Mouse (Mus musculus) megakaryocyte, adult 5-6 weeks (primary cell): ENCODE results near the gene Pitpnm3. TPM values are rescaled to one million over a fixed set of nuclear protein-coding genes. Genes with fewer than 3 reads are reported as not detected.

Experiments
- ATAC-seq: 2 replicates; pipeline ENCODE4 v1.8.0; 2016; ENCODE audit warnings: mild to moderate bottlenecking, inconsistent platforms; ENCODE audit not compliant: poor library complexity, severe bottlenecking
- total RNA-seq, 2 experiments: library from RNA; stranded (forward) in 1 of 2; stranded (reverse) in 1 of 2; fragments of 153-499, 151-499 nt in 1 of 2; fragments of 221-1000, 200-1000 nt in 1 of 2; gene quantifications; 2 replicates each; pipeline versions ENCODE4 v1.2.3 to v1.2.4; 2015 to 2017

Pitpnm3 gene
- total RNA-seq, 2 experiments from 2014 or later = 0.07 TPM; not detected in 1

DNA sequence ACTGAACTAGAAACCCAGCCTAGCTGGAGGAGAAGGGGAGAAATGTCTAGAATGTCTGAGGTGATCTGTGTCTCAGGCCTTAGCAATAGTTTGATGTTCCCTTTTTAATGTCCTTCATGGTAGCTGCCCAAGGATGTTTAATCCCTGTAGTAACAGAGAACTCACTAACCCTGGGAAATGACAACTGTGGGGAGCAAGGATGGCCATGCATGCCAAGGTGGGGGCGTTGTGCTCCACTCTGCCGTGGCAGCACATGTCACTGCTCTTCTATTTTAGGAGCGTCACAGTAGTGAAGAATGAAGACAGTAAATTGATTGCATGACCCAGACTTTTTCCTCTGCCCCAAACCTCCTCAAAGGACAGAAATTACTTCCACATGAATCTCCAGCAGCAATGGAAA is 37.6 kb downstream of the Pitpnm3 start:
- ATAC-seq = no peak

DNA sequence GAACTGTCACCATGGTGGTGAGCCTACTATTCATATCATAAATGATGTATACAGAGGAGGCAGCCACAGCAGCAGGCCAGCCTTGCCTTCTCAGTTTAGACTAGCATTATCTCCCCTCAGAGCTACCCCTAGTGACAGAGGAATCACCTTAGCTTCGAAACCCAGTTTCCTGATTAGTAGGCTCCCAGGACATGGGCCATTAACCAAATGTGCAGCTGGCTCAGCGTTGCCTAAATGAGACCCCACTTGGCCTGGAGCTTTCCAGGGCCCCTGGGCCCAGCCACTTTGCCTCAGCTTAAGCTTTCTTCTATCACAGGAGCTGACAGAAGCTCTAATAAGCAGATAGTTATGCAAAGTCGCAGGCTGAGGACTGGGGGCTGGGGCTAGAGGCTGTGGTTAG is 39.6 kb downstream of the Pitpnm3 start:
- no peak for ATAC-seq

DNA sequence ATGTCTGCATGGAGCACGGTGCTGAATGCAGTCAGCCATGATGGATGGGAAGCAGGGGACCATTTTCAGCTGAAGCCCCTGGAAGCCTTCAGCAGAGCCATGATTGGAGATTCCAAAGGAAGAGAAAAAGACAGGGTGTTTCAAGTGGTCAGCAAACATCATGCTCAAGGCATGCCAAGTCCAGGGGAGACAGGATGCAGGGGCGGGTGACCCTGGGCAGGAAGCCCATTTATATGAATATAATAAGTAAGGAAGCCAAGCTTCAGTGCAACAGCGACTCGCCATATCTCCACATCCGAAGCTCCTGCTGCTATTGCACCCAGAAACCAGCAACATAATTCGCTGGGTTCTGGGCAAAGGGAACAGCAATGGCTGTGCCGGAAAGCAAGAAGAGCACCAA is 41.1 kb downstream of the Pitpnm3 start:
- ATAC-seq = no peak

DNA sequence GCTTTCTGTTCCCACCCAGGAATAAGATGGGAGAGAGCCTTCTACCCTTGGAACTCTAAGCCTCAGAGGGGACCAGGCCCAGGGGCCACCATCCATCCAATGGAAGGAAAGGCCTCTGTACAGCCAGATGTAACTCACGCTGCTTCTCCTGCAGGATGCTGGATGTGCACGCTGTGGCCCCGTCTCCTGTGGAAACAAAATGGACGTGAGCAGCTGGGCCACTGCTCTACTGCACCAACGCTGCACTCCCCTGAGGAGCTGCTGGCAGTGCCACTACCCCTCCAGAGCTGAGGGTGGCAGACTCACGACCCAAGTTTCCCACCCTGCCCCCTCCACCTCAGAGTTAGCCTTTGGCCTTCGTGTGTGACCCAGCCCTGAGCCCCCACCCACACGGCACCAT is 43.2 kb downstream of the Pitpnm3 start:
- ATAC-seq = no peak

- ATAC-seq = no peak
These were observed 49.1 kb downstream of the Pitpnm3 start for GRCm38 (mm10) chr11:72086251-72087046.

GRCm38 (mm10) chr11:72084337-72084736 is 51.2 kb downstream of the Pitpnm3 start:
- no peak for ATAC-seq

GRCm38 (mm10) chr11:72082601-72083000 is 53.0 kb downstream of the Pitpnm3 start:
- ATAC-seq = no peak

DNA sequence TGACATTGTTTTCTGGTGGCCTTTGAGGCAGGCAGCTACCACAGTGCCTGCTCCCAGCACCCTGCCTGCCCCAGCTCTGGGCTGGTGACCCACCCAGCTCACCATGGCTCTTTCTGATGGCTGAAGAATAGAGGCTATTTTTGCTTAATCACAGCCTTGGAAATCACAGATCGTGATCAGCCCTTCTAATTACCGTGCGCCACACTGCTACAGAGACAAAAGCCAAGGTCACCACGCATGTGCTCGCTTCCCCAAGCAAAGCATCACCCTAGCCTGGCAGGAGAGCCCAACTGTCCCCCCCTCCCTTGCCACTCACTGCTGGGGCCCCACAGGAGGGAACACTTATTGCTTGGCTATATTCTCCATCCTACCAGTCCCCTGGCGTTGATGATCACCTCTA is 55.1 kb downstream of the Pitpnm3 start:
- ATAC-seq = no peak

DNA sequence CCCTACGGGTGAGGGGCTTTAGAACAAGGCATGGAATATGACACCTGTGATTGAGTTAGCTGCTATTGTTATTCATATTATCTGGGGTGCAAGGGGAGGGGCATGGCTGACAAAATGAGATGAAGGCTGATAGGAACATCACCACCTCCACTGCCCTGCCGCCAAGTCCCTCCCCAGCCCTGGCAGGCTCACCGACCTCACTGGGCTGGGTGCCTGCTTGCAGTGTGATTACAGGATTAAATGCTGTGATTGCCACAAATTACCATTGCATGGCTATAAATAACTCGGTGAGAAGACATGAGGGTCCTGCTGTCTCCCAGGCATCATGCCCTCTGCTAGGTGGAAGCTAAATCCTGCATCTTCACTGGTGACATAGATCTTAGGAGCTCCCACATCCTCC is 56.9 kb downstream of the Pitpnm3 start:
- ATAC-seq = no peak

- ATAC-seq = no peak
These were observed 57.5 kb downstream of the Pitpnm3 start for GRCm38 (mm10) chr11:72078056-72078455.

- no peak for ATAC-seq
These were observed 61.3 kb downstream of the Pitpnm3 start for GRCm38 (mm10) chr11:72074230-72074629.

DNA sequence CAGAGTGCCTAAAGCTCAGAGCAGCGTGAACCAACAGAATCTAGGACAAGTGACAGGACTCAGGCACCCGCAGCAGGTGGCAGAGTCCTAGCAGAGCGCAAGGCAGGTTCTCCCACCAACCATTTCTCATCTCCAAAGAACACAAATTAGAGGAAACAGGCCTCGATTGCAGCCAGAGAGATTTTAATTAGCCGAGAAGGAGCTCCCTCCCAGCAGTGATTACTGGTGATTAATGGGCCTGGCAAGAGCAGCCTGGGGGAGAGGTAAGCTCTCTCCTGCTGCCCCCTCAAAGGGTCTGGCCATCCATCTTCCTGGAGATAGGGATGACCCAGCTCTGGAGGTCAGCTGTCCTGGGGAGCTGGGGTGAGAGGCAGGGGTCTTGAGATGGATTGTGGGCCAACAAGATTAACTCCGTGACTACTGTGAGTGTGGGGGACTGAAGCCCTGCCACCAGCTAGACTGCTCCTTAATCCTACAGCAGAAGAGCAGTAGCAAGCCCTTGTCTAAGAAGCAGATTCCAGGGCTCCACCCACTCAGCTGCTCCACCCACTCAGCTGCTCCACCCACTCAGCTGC is 63.2 kb downstream of the Pitpnm3 start:
- no peak for ATAC-seq

DNA sequence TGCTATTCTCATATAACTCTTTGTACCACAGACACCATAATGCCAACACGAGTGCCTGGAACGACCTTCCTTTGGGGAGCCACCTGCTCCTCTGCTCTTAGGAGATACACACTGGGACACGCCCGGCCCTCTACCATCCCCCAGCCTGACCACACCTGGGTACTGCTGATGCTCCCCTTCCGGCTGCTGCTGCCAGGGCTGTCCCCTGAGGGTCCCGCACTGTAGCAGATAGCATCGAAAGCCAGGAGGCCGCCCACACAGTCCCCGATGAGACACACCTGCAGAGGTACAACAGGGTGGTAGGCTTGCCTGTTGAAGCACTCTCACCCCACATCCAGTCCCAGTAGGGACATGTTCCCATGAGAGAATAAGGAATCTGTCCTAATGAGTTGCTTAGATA is 64.8 kb downstream of the Pitpnm3 start:
- no peak for ATAC-seq

DNA sequence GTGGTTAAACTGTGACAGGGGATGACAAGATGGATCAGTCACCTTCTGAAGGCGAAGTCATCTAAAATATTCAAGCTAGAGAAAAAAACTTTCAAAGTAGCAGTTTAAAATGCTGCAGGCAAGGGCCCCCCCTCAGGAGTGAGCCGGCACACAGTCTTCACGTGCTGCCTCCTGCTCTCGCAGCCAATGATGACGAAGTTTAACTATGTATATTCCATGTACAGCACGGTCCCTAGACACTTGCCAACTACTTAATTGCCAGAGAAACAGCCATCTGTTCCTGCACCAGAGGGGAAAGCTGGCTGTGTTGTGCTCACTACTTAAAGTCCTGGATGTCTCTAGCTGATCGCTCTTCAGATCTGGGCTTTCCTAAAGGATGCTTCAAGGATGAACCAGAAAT is 67.6 kb downstream of the Pitpnm3 start:
- ATAC-seq = no peak

- ATAC-seq = no peak
These were observed 68.3 kb downstream of the Pitpnm3 start for GRCm38 (mm10) chr11:72067326-72067725.

DNA sequence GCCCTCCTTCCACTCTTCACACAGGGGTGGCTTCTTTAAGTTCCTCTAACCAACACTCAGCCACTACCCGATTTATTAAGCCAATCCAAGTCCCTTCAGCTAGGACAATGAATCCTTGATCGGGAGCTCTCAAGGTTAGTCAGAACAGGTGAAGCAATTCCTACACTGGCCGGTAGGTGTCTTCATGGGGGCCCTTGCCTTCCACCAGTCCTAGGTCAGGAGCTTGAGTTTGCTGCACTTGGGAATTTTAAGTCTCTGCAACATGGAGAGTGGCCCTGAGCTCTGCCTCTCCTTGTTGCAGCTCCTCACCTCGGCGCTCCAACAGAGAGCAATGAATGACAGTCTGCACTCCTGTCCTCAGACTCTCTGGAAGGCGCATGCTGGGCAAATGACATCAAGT is 69.2 kb downstream of the Pitpnm3 start:
- no peak for ATAC-seq

GRCm38 (mm10) chr11:72065103-72065502 is 70.5 kb downstream of the Pitpnm3 start:
- no peak for ATAC-seq

- ATAC-seq = no peak
These were observed 71.2 kb downstream of the Pitpnm3 start for GRCm38 (mm10) chr11:72064414-72064813.

GRCm38 (mm10) chr11:72061093-72061620 is 74.4 kb downstream of the Pitpnm3 start:
- ATAC-seq = no peak

DNA sequence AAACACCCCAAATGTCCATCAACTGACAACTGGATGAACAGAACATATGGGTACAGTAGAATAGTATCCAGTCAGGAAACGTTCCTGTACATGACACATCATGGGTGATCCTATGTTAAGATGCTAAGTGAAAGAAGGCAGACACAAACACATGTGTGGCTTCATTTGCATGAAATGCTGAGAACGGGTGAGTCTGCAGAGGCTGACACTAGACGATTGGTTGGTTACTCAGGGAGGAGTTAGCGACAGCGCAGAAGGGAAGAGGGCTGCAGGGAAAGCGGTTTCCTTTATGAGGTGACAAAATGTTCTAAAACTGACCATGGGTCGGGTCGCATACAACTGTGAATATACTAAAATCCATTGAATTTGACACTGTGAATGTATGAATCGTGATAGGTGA is 75.2 kb downstream of the Pitpnm3 start:
- ATAC-seq = no peak

DNA sequence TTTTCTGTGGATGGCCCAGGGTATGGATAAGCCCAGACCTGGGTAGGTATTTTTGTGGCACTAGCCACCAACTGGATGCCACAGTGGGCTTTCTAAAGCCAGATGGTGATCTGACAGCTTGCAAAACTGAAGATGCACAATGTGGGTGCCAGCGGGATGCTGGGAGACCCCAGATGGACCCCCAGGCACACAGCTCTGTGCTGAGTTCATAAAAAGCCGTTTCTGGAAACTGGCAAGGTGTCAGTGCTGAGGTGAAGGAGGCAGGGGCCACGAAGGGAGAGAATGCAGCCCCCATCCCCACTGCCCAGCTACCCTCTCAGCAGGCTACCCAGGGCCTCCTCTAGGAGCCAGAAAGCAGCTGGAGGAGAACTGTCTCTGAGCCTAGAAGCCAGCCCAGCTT is 78.4 kb downstream of the Pitpnm3 start:
- ATAC-seq = no peak

GRCm38 (mm10) chr11:72055176-72055575 is 80.4 kb downstream of the Pitpnm3 start:
- ATAC-seq = no peak
